Mouse (Mus musculus) ES-Bruce4 (cell line): Measurements from ENCODE around the gene Rhou.

Source experiments
- CTCF ChIP-seq: IDR thresholded peaks from one replicate; pipeline ENCODE4 v1.8.1; 2011; ENCODE audit warnings: low read depth, low read length
- POLR2A ChIP-seq: IDR thresholded peaks from one replicate; pipeline ENCODE4 v1.8.1; 2011; ENCODE audit warnings: low read length; ENCODE audit not compliant: insufficient read depth

DNA sequence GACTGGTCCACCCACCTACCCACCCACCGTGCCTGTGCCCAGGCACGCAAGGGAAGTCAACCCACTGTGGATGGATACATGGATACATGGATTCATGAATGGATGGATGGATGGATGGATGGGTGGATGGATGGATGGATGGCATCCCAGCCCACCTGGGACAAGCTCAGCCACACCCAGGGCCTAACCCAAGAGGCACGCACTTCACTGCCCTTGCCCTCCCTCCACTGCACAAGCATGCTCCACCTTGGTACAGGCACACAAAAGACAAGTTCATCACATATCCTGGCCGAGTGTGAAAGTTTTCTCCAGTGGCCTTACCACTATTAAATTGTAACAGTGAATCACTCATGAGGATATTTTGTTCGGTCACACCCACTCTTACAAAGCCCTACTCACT is 29.5 kb upstream of the Rhou start:
- TF ChIP-seq POLR2A (no peak), CTCF (no peak)
